Mouse (Mus musculus): ENCODE results near the gene Kansl3. TPM values are rescaled to one million over a fixed set of nuclear protein-coding genes. Genes with fewer than 3 reads are reported as not detected.

Gene Kansl3
- polyA plus RNA-seq (2014; fragmentation: Illumina TruSeq; extraction: RNeasy Lipid Tissue Mini Kit (QIAGEN cat#74804); ENCODE audit: insufficient read depth, low read depth, low replicate concordance) = 15.5 TPM

DNA sequence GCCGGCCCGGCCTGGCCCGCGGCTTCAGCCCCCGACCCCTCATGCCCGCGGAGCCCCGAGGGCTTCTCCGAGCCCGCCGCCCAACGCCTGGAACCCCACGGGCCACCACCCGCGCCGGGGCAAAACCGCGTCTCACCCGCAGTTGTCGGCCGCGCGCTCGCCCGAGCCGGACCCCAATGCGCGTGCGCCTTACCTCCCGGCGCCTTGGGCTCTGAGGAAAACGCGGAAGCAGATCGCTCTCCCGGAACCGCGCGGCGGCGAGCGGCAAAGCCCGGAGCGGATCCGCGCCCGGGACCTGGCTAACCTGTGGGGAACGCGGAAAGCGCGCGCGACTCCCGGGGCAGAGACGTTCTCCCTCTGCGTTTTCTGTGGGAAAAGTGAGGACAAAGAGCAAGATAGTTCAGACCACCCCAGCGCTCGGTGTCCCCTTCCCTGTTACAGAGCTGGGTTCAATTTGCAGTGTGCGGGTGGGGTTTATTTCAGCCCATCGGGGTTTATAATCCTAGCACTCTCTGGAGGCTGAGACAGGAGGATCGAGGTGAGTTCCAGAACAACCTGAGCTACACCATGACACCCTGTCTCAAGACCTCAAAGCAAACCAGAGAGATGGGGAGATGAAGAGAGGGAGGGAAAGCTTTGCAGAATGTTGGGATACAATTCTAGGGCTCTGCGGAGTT is at the start of gene Kansl3:
Gene Kansl3, minus strand, starts transcription at position 213 of the 677 bp plus-strand sequence.

DNA sequence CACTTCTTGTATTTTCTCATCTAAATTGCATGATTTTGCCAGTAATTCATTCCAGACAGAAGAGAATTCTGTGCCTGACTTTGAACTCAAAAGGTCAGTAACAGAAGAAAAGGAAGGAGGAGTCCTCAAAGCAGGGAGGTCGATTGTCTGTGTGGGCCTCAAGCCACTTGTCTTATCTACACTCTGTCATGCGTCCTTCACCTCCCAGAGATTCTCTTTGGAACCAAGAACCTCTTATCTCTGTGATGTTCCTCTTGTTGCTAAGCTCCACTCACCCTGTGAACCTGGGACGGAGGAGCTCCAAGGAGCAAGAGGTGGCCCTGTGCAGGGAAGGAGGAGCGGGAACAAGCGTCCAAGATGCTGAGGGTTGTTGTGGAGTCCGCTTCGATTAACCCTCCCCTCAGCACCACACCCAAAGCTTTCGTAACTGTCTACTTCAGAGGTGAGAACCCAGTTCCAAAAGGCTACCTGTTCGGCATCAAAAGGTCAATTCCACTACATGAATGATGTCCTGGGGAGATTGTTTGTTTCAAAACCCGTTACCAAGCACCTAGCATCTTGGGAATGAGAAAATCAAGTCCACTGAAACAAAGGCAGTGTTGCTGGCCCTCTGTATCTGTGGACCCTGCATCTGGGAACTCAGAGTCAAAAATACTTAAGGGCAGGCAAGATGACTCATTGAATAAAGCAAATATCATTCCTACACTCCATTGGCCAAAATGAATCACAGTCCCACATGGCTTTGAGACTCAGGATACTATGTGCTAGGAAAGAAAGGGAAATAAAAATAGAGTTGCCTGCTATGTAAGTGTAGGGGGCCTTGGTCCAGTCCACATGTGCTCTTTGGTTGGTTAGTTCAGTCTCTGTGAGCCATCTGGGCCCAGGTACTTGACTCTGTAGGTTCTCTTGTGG is 3.2 kb upstream of the Kansl3 start, which contains the start of gene Fer1l5:
Gene Fer1l5, plus strand, starts transcription at position 358 of the 912 bp plus-strand sequence.

GRCm38 (mm10) chr1:36307495-36308280 is 61.3 kb downstream of the Kansl3 start, which contains the start of gene Arid5a:
Arid5a (plus strand) TSS chr1:36307733.

Other genes starting within 250 kb of the Kansl3 start
- 18.5 TPM for gene Uggt1, start 124.5 kb downstream of the Kansl3 start, polyA plus RNA-seq (2014; fragmentation: Illumina TruSeq; extraction: RNeasy Lipid Tissue Mini Kit (QIAGEN cat#74804); ENCODE audit: insufficient read depth, low read depth, low replicate concordance)
- 21.6 TPM for gene Neurl3, start 94.5 kb downstream of the Kansl3 start, polyA plus RNA-seq (2014; fragmentation: Illumina TruSeq; extraction: RNeasy Lipid Tissue Mini Kit (QIAGEN cat#74804); ENCODE audit: insufficient read depth, low read depth, low replicate concordance)
- gene Arid5a, start 61.4 kb downstream of the Kansl3 start, polyA plus RNA-seq (2014; fragmentation: Illumina TruSeq; extraction: RNeasy Lipid Tissue Mini Kit (QIAGEN cat#74804); ENCODE audit: insufficient read depth, low read depth, low replicate concordance) = 11.3 TPM
- not detected for gene Fer1l5, start 3.1 kb upstream of the Kansl3 start, polyA plus RNA-seq (2014; fragmentation: Illumina TruSeq; extraction: RNeasy Lipid Tissue Mini Kit (QIAGEN cat#74804); ENCODE audit: insufficient read depth, low read depth, low replicate concordance)
- gene Lman2l, start 76.1 kb upstream of the Kansl3 start, polyA plus RNA-seq (2014; fragmentation: Illumina TruSeq; extraction: RNeasy Lipid Tissue Mini Kit (QIAGEN cat#74804); ENCODE audit: insufficient read depth, low read depth, low replicate concordance) = 15.4 TPM
- 2.5 TPM for gene Cnnm4, start 102.4 kb upstream of the Kansl3 start, polyA plus RNA-seq (2014; fragmentation: Illumina TruSeq; extraction: RNeasy Lipid Tissue Mini Kit (QIAGEN cat#74804); ENCODE audit: insufficient read depth, low read depth, low replicate concordance)
- 8.4 TPM for gene Cnnm3, start 142.7 kb upstream of the Kansl3 start, polyA plus RNA-seq (2014; fragmentation: Illumina TruSeq; extraction: RNeasy Lipid Tissue Mini Kit (QIAGEN cat#74804); ENCODE audit: insufficient read depth, low read depth, low replicate concordance)
- 2.8 TPM for gene Ankrd23, start 167.7 kb upstream of the Kansl3 start, polyA plus RNA-seq (2014; fragmentation: Illumina TruSeq; extraction: RNeasy Lipid Tissue Mini Kit (QIAGEN cat#74804); ENCODE audit: insufficient read depth, low read depth, low replicate concordance)
- not detected for gene Gm42417, start 170.2 kb upstream of the Kansl3 start, polyA plus RNA-seq (2014; fragmentation: Illumina TruSeq; extraction: RNeasy Lipid Tissue Mini Kit (QIAGEN cat#74804); ENCODE audit: insufficient read depth, low read depth, low replicate concordance)
- 8.1 TPM for gene Ankrd39, start 178.3 kb upstream of the Kansl3 start, polyA plus RNA-seq (2014; fragmentation: Illumina TruSeq; extraction: RNeasy Lipid Tissue Mini Kit (QIAGEN cat#74804); ENCODE audit: insufficient read depth, low read depth, low replicate concordance)
- gene Sema4c, start 189.2 kb upstream of the Kansl3 start, polyA plus RNA-seq (2014; fragmentation: Illumina TruSeq; extraction: RNeasy Lipid Tissue Mini Kit (QIAGEN cat#74804); ENCODE audit: insufficient read depth, low read depth, low replicate concordance) = 11.0 TPM

Measured in lung, adult 10 weeks (tissue).